Mouse (Mus musculus): ENCODE data around the gene Ipmk. TPM values are rescaled to one million over a fixed set of nuclear protein-coding genes. Genes with fewer than 3 reads are reported as not detected.
"Not testable (repeated sequence)": the region's sequence is repeated elsewhere in the genome, so short reads cannot be mapped to it uniquely, and the experiment has no call there.

Gene Ipmk
- polyA plus RNA-seq, 1 experiment, result 17.5 TPM

- 95% methylated on average over 6 of the region's 6 CpGs for WGBS
- Histone ChIP-seq H3K4me3 (replicated peaks; ENCODE audit: insufficient read depth, low read depth, low read length) (no peak overlapping the region), H3K27ac (ENCODE audit: insufficient read depth, low read length) (no peak overlapping the region), H3K4me1 (ENCODE audit: control insufficient read depth, insufficient read depth, low read length) (no peaks in the 10 kb centered on the region), H3K27me3 (ENCODE audit: control insufficient read depth, insufficient read depth, low read length) (no peaks in the 10 kb centered on the region)
- no peak for DNase-seq
- TF ChIP-seq POLR2A (IDR thresholded peaks at IDR 0.05; ENCODE audit: borderline replicate concordance, insufficient read depth, low read length), result no peak
Measured at GRCm38 (mm10) chr10:71376014-71376413, 28.5 kb downstream of the Ipmk start.

- H3K4me3 ChIP-seq (replicated peaks; ENCODE audit: insufficient read depth, low read depth, low read length), result no peak overlapping the region
- TF ChIP-seq CTCF (IDR thresholded peaks at IDR 0.05; ENCODE audit: borderline replicate concordance, insufficient read depth, low read depth, low read length) (no peak), POLR2A (IDR thresholded peaks at IDR 0.05; ENCODE audit: borderline replicate concordance, insufficient read depth, low read length) (no peak)
- no peak for DNase-seq
- H3K27me3 ChIP-seq (ENCODE audit: control insufficient read depth, insufficient read depth, low read length), result no peaks in the 10 kb centered on the region
- H3K4me1 ChIP-seq (ENCODE audit: control insufficient read depth, insufficient read depth, low read length), result no peaks in the 10 kb centered on the region
- no peak overlapping the region for H3K27ac ChIP-seq (ENCODE audit: insufficient read depth, low read length)
- 90% methylated on average over 7 of the region's 7 CpGs for WGBS
Measured at GRCm38 (mm10) chr10:71380406-71380805, 32.8 kb downstream of the Ipmk start.

GRCm38 (mm10) chr10:71381471-71382033 lies 34.0 kb downstream of the Ipmk start:
- 91% methylated on average over 29 of the region's 29 CpGs for whole genome bisulfite sequencing
- no peak for DNase-seq
- Histone ChIP-seq H3K4me3 (replicated peaks; ENCODE audit: insufficient read depth, low read depth, low read length) (no peak overlapping the region), H3K4me1 (ENCODE audit: control insufficient read depth, insufficient read depth, low read length) (no peaks in the 10 kb centered on the region), H3K27me3 (ENCODE audit: control insufficient read depth, insufficient read depth, low read length) (no peaks in the 10 kb centered on the region), H3K27ac (ENCODE audit: insufficient read depth, low read length) (no peak overlapping the region)
- TF ChIP-seq CTCF (IDR thresholded peaks at IDR 0.05; ENCODE audit: borderline replicate concordance, insufficient read depth, low read depth, low read length) (no peak), POLR2A (IDR thresholded peaks at IDR 0.05; ENCODE audit: borderline replicate concordance, insufficient read depth, low read length) (no peak)

- Histone ChIP-seq H3K4me1 (ENCODE audit: control insufficient read depth, insufficient read depth, low read length) (no peaks in the 10 kb centered on the region), H3K4me3 (replicated peaks; ENCODE audit: insufficient read depth, low read depth, low read length) (no peak overlapping the region), H3K27ac (ENCODE audit: insufficient read depth, low read length) (no peak overlapping the region), H3K27me3 (ENCODE audit: control insufficient read depth, insufficient read depth, low read length) (no peaks in the 10 kb centered on the region)
- 72% methylated on average over 7 of the region's 7 CpGs for WGBS
- no peak for DNase-seq
- TF ChIP-seq POLR2A (IDR thresholded peaks at IDR 0.05; ENCODE audit: borderline replicate concordance, insufficient read depth, low read length) (no peak), CTCF (IDR thresholded peaks at IDR 0.05; ENCODE audit: borderline replicate concordance, insufficient read depth, low read depth, low read length) (no peak)
Measured at GRCm38 (mm10) chr10:71382109-71382508, 34.5 kb downstream of the Ipmk start.

- Histone ChIP-seq H3K27me3 (ENCODE audit: control insufficient read depth, insufficient read depth, low read length) (no peaks in the 10 kb centered on the region), H3K27ac (ENCODE audit: insufficient read depth, low read length) (no peak overlapping the region), H3K4me3 (replicated peaks; ENCODE audit: insufficient read depth, low read depth, low read length) (no peak overlapping the region), H3K4me1 (ENCODE audit: control insufficient read depth, insufficient read depth, low read length) (no peaks in the 10 kb centered on the region)
- WGBS, result 85% methylated on average over 8 of the region's 8 CpGs
- no peak for DNase-seq
- TF ChIP-seq CTCF (IDR thresholded peaks at IDR 0.05; ENCODE audit: borderline replicate concordance, insufficient read depth, low read depth, low read length) (no peak), POLR2A (IDR thresholded peaks at IDR 0.05; ENCODE audit: borderline replicate concordance, insufficient read depth, low read length) (no peak)
Measured at GRCm38 (mm10) chr10:71382858-71383551, 35.4 kb downstream of the Ipmk start.

GRCm38 (mm10) chr10:71383552-71383924 lies 36.0 kb downstream of the Ipmk start:
- H3K27me3 ChIP-seq (ENCODE audit: control insufficient read depth, insufficient read depth, low read length); H3K4me1 ChIP-seq (ENCODE audit: control insufficient read depth, insufficient read depth, low read length); DNase-seq; H3K27ac ChIP-seq (ENCODE audit: insufficient read depth, low read length); H3K4me3 ChIP-seq (replicated peaks; ENCODE audit: insufficient read depth, low read depth, low read length): not testable (repeated sequence)
- WGBS, result 84% methylated on average over 6 of the region's 6 CpGs

- Histone ChIP-seq H3K27me3 (ENCODE audit: control insufficient read depth, insufficient read depth, low read length) (no peaks in the 10 kb centered on the region), H3K4me3 (replicated peaks; ENCODE audit: insufficient read depth, low read depth, low read length) (no peak overlapping the region), H3K4me1 (ENCODE audit: control insufficient read depth, insufficient read depth, low read length) (no peaks in the 10 kb centered on the region), H3K27ac (ENCODE audit: insufficient read depth, low read length) (no peak overlapping the region)
- WGBS, result 70% methylated on average over 19 of the region's 19 CpGs
- no peak for TF ChIP-seq CTCF (IDR thresholded peaks at IDR 0.05; ENCODE audit: borderline replicate concordance, insufficient read depth, low read depth, low read length)
- DNase-seq, result no peak
Measured at GRCm38 (mm10) chr10:71384159-71385044, 36.8 kb downstream of the Ipmk start.

GRCm38 (mm10) chr10:71389311-71389710 lies 41.7 kb downstream of the Ipmk start:
- TF ChIP-seq CTCF (IDR thresholded peaks at IDR 0.05; ENCODE audit: borderline replicate concordance, insufficient read depth, low read depth, low read length) (no peak), POLR2A (IDR thresholded peaks at IDR 0.05; ENCODE audit: borderline replicate concordance, insufficient read depth, low read length) (no peak)
- H3K27ac ChIP-seq (ENCODE audit: insufficient read depth, low read length), result no peak overlapping the region
- H3K27me3 ChIP-seq (ENCODE audit: control insufficient read depth, insufficient read depth, low read length), result no peaks in the 10 kb centered on the region
- H3K4me1 ChIP-seq (ENCODE audit: control insufficient read depth, insufficient read depth, low read length), result no peaks in the 10 kb centered on the region
- DNase-seq, result no peak
- 89% methylated on average over 5 of the region's 5 CpGs for WGBS
- H3K4me3 ChIP-seq (replicated peaks; ENCODE audit: insufficient read depth, low read depth, low read length), result no peak overlapping the region

Data from cerebellum, adult 2 months (tissue).